In the genomic region with DNA sequence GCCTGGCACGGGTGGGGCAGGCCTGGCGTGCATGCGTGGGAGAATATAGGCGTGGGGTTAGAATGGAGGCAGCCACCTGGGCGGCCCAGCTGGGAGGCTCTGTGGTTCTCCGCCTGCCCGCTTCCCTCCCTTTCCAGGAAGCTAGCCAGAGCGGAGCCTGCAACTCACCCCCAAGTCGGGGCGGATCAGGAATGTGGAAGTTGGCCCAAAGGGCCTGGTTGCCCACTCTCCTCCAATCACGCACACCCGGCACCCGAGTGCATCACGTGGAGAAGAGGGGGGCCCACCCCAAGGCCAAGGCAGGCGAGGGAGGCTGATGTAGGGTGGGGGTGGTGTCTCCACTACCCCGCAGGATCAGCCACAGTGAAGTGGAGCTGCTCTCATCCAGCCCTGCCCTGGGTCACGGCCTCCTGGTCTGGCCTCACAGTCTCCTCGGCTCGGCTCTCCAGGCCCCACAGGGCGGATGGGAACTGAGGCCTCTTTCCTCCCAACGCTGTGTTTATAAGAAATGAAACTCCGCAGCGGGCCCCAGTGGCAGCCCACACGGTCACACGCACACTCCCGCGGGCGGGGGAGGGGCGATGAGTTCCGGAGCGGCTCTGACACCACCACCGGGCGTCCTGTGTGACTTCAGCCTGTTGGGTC, we compare ENCODE assay signal across 8 mouse cellular contexts. TPM values are rescaled to one million over a fixed set of nuclear protein-coding genes. Genes with fewer than 3 reads are reported as not detected.
A peak's percentile ranks its signal among the peaks of the same experiment; 100 is the strongest.
DNase-seq lines count a peak whose midpoint lies in the region; ATAC-seq and TF ChIP-seq lines count a peak whose summit lies in the region.

No protein-coding gene starts in this region.

- H3K4me1 ChIP-seq in hindbrain, embryonic 11.5 days (replicated peaks; ENCODE audit: control insufficient read depth, insufficient read depth, low read length) = peaks cover 13% of the 10 kb centered on the region
- peaks cover 33% of the 10 kb centered on the region for H3K4me1 ChIP-seq in lung, postnatal 0 days (ENCODE audit: insufficient read depth, low read depth, low read length)

- no peaks in the 10 kb centered on the region for H3K9me3 ChIP-seq in hindbrain, embryonic 11.5 days (ENCODE audit: control insufficient read depth, low read length)
- no peaks in the 10 kb centered on the region for H3K9me3 ChIP-seq in lung, postnatal 0 days (ENCODE audit: low read length)

- H3K27me3 ChIP-seq in hindbrain, embryonic 11.5 days (ENCODE audit: control insufficient read depth, insufficient read depth, low read length) = peaks cover 26% of the 10 kb centered on the region
- no peaks in the 10 kb centered on the region for H3K27me3 ChIP-seq in lung, postnatal 0 days (replicated peaks; ENCODE audit: insufficient read depth, low read length)

- no peaks in the 10 kb centered on the region for H3K36me3 ChIP-seq in hindbrain, embryonic 11.5 days (ENCODE audit: control insufficient read depth, insufficient read depth, low read length)
- H3K36me3 ChIP-seq in lung, postnatal 0 days (ENCODE audit: insufficient read depth, low read length) = no peaks in the 10 kb centered on the region

- H3K4me2 ChIP-seq in hindbrain, embryonic 11.5 days (replicated peaks; ENCODE audit: low read depth, low read length) = peak overlapping the region; percentile 59
- peak overlapping the region; percentile 63 for H3K4me2 ChIP-seq in lung, postnatal 0 days (replicated peaks; ENCODE audit: low read depth, low read length)

- peak; percentile 69 for TF ChIP-seq CTCF in lung, postnatal 0 days (IDR thresholded peaks at IDR 0.05)

- DNase-seq in MEL-GATA-1-ER (ENCODE audit: extremely low read depth, low read depth) = peak; percentile 46
- DNase-seq in cerebellum, adult 9-11 months = peak; percentile 80
- peak; percentile 60 to 76 for DNase-seq in frontal cortex, adult 2 months (ENCODE audit: extremely low spot score in 1 of 2, low spot score in 1 of 2)
- peak; percentile 79 for DNase-seq in hindbrain, embryonic 11.5 days (ENCODE audit: low spot score)
- DNase-seq in layer of hippocampus, postnatal 10 days (ENCODE audit: low spot score in 2 of 2) = peak; percentile 82 to 83
- peak; percentile 96 for DNase-seq in lung, postnatal 0 days (ENCODE audit: low spot score)
- DNase-seq in ovary, postnatal 10 days (ENCODE audit: low spot score) = peak; percentile 76
- peak; percentile 89 to 93 for DNase-seq in thymus, postnatal 10 days (ENCODE audit: low spot score in 2 of 2)

- H3K27ac ChIP-seq in hindbrain, embryonic 11.5 days (ENCODE audit: low read depth, low read length) = no peak overlapping the region
- peak overlapping the region; percentile 99 for H3K27ac ChIP-seq in lung, postnatal 0 days (ENCODE audit: low read length)

- peak overlapping the region; percentile 25 for H3K4me3 ChIP-seq in hindbrain, embryonic 11.5 days (ENCODE audit: low read depth, low read length)
- H3K4me3 ChIP-seq in lung, postnatal 0 days (ENCODE audit: low read depth, low read length) = peak overlapping the region; percentile 30

- TF ChIP-seq EP300 in lung, postnatal 0 days (IDR thresholded peaks at IDR 0.05) = peak; percentile 27; the same call in 1 of the 2 replicates

- peak overlapping the region; percentile 58 for H3K9ac ChIP-seq in hindbrain, embryonic 11.5 days (ENCODE audit: low read depth, low read length)
- peak overlapping the region; percentile 48 for H3K9ac ChIP-seq in lung, postnatal 0 days (replicated peaks; ENCODE audit: low read depth)

- 3% methylated on average over 31 of the region's 33 CpGs for WGBS in hindbrain, embryonic 11.5 days
- whole genome bisulfite sequencing in lung, postnatal 0 days = 1% methylated on average over 26 of the region's 33 CpGs

- peak; percentile 67 for ATAC-seq in hindbrain, embryonic 11.5 days (ENCODE audit: low FRiP score)
- peak; percentile 80 for ATAC-seq in lung, postnatal 0 days

RNA-seq across cellular contexts. Expression of a gene that starts 6.2 kb away (rescaled TPM):
- 11.8 and 14.1 TPM in 2 replicates for polyA plus RNA-seq in frontal cortex, adult 2 months (2012; rRNA removed)
- 1.7 and 3.8 TPM in 2 replicates for polyA plus RNA-seq in hindbrain, embryonic 11.5 days (2014; fragmentation: Nextera tagmentation; extraction: Ambion mirVana)
- total RNA-seq in layer of hippocampus, postnatal 10 days (2021) = 1 to 10 TPM; 5.1 to 5.7 TPM
- polyA plus RNA-seq in lung, postnatal 0 days (2015; fragmentation: Nextera tagmentation; extraction: Ambion mirVana) = 52.5 and 64.9 TPM in 2 replicates

RNA-seq across cellular contexts. Expression of a gene that starts 9.4 kb away (rescaled TPM):
- polyA plus RNA-seq in frontal cortex, adult 2 months (2012; rRNA removed) = 0.64 and 1.3 TPM in 2 replicates
- polyA plus RNA-seq in hindbrain, embryonic 11.5 days (2014; fragmentation: Nextera tagmentation; extraction: Ambion mirVana) = not detected in 2 replicates
- total RNA-seq in layer of hippocampus, postnatal 10 days (2021) = not detected
- polyA plus RNA-seq in lung, postnatal 0 days (2015; fragmentation: Nextera tagmentation; extraction: Ambion mirVana) = 0.46 and 0.61 TPM in 2 replicates

RNA-seq across cellular contexts. Expression of a gene that starts 43.0 kb away (rescaled TPM):
- 0.21 and 0.44 TPM in 2 replicates for polyA plus RNA-seq in frontal cortex, adult 2 months (2012; rRNA removed)
- 0.10 TPM in 1 of 2 replicates, not detected in the other for polyA plus RNA-seq in hindbrain, embryonic 11.5 days (2014; fragmentation: Nextera tagmentation; extraction: Ambion mirVana)
- not detected for total RNA-seq in layer of hippocampus, postnatal 10 days (2021)
- polyA plus RNA-seq in lung, postnatal 0 days (2015; fragmentation: Nextera tagmentation; extraction: Ambion mirVana) = not detected in 2 replicates

RNA-seq across cellular contexts. Expression of a gene that starts 56.5 kb away (rescaled TPM):
- polyA plus RNA-seq in frontal cortex, adult 2 months (2012; rRNA removed) = 6.9 and 7.1 TPM in 2 replicates
- polyA plus RNA-seq in hindbrain, embryonic 11.5 days (2014; fragmentation: Nextera tagmentation; extraction: Ambion mirVana) = 19.3 and 22.3 TPM in 2 replicates
- 10 to 100 TPM in 1 of 2 experiments, 1 to 10 TPM in 1; 9.5 to 10.1 TPM for total RNA-seq in layer of hippocampus, postnatal 10 days (2021)
- polyA plus RNA-seq in lung, postnatal 0 days (2015; fragmentation: Nextera tagmentation; extraction: Ambion mirVana) = 18.1 and 19.4 TPM in 2 replicates

Comparison
In these comparisons a context has a peak if more than half of its experiments do, and no peak if none do; other contexts are left out.
1. DNase-seq: peak in every context shown above with its lines; median percentile 96 in lung, postnatal 0 days; 91 in thymus, postnatal 10 days; 82 in layer of hippocampus, postnatal 10 days; 80 in cerebellum, adult 9-11 months; 79 in hindbrain, embryonic 11.5 days; 76 in ovary, postnatal 10 days; 68 in frontal cortex, adult 2 months; 46 in MEL-GATA-1-ER.